Mouse (Mus musculus): ENCODE data around the gene Trhr2.
A peak's percentile ranks its signal among the peaks of the same experiment; 100 is the strongest.

The Trhr2 gene

DNA sequence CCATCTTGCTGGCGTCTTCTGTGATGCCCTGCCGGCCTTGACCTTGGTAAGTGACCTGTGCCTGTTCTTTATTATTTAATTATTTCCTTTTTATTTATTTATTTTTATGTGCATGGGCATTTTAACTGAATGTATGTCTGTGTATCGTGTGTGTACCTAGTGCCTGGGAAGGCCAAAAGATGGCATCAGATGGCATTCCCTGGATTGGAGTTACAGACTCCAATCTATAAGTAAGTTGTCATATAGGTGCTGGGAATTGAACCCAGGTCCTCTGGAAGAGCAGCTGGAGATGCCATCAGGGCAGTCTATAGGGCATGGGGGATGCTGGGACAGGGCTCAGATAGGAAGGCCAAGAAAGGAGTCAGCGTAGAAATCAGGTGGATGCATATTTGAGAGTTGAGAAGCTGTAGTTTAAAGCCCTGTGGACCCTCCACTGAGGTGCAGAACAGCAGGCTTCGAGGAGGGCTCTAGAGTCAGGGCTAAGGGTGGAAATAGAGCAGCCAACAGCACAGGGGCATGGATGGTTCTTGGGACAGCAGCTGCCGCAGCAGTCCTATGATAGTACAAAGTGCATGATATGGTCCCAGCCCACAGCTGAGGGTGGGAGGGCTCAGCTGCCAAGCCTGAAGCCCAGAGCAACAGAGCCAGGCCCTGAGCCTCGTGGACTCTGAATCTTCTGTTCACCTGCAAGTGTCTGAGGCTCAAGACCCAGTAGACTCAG, at the start of gene Trhr2:
Trhr2 (minus strand) TSS at position 51 of the 721 bp plus-strand sequence.
- no peak for DNase-seq

DNA sequence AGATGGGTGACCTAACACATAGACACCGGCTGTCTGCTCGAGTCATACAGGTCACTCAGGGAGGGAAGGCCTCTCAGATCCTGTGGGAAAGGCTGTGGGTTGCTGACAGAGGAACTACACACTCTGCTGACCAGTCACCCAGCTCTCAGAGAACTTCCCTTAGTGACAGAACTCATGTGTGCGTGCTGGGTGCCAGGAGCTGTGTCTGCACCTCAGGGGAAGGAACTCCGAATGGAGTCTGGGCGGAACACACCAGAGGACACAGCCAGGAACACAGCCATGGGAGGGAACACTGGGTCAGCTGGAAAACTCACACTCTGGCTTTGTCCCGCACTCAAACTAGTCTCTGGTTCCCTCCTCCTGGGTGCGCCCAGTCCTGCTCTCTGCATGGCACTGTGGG, 47.1 kb upstream of the Trhr2 start:
- no peak for DNase-seq

DNA sequence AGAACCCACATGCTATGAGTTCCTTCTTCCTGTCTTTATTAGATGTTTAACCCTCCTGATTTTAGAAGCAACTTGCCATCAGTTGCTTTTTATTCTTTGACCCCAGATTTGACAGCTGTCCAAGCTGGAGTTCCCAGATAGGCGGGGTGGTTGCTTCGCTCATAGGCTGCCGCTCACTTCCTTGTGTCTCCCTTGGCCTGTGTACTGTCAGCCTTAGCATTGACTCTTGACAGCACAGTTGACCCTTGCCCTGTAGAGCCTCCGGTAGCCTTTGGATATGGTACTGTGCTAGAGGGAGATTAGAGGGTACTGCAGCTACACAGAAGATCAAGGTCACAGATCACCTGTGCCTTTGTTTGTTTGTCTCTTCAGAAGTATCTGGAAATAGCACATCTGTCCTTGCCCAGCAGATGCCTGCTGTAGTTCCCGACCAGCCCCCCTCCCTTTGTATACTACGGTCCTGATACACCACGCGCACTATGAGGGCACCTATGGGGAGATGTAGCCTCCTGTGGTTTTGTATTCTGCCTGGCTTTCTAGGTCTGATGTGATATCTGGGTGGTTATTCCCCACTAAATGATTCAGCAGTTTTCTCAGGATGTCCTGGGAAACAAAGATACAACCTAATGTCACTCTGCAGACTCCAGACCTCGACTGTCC, 44.7 kb upstream of the Trhr2 start:
- DNase-seq = no peak

DNA sequence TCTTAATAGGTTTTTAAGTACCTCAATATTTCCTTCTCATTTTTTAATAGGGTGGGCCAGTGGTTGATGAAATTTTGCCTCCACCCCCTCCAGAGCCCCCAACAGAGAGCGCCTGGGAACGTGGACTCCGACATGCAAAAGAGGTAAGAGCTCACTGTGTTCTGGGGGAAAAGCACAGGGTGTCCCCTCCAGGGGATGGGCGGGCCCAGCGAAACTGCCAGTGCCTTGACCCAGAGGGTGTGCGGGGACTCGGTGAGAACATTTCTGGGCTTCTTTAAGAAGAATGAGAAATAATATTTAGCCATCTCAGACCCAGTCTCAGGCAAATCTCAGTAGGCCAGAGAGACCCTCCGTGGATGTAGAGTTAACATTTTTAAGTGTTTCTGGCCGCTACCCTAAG, 37.6 kb upstream of the Trhr2 start:
- no peak for DNase-seq

DNA sequence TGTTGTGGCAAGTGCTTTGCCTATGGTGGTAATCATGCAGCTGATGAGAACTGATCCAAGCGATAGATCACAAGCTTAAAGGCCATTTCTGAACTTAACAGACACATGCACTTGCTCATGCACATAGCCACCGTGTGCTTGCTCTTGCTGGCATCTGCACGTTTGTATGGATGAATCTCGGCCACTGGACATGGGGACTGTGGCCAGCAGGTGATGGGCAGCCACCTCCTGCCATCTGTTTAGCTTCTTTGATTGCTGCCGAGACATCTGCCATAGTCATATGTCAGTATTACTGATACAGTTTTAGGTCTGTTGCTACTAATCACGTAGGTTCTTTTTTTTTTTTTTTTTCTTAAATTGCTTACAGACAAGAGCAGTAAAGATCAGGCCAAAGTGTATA, 34.7 kb upstream of the Trhr2 start:
- peak; percentile 2 for DNase-seq

DNA sequence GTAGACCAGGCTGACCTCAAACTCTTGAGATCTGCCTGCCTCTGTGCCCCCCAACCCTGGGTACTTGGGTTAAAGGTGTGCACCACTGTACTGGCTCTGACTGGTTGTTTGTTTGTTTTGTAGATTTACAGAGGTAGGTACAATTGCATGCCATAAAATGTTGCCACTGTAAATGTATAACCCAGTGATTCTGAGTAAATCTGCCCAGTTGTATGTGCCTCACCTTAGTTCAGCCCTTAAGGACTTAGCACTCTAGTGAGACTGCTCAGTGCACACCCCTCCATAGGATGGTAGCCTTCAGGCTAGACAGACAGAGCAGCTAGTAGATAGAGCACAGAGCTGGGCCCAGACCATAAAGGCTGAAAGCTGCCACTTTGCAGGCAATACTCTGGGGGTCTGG, 33.2 kb upstream of the Trhr2 start:
- DNase-seq = no peak

DNA sequence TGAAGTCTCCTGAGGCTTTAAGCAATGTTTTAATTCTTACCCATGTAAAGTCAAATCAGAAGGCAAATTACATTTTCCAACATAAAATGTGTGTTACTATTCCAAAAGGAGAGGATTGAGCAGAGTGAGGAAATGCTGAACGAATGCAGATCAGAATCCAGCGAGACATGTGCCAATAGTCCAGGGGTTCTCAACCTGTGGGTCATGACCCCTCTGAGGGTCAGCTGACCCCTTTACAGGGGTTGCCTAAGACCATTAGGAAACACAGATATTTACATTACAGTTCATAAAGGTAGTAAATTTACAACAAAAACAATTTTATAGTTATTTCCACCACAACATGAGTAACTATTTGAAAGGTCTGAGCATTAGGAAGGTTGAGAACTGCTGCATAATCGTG, 30.2 kb upstream of the Trhr2 start:
- DNase-seq = no peak

DNA sequence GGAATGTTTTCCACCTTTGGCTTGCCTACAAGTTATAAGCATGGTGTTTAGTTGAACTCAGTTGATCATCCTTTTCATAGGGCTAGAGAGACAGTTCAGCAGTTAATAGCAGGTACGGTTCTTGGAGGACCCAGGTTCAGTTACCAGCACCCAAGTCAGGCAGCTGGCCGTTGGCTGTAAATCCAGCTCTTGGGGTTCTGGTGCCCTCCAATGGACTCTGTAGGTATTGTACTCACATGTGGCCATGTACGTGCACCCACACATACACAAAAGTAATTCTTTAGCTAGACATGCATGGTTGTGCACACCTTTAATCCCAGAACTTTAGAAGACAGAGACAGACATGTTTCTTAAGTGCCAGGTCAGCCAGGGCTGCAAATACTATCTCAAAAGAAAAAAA, 28.8 kb upstream of the Trhr2 start:
- no peak for DNase-seq

DNA sequence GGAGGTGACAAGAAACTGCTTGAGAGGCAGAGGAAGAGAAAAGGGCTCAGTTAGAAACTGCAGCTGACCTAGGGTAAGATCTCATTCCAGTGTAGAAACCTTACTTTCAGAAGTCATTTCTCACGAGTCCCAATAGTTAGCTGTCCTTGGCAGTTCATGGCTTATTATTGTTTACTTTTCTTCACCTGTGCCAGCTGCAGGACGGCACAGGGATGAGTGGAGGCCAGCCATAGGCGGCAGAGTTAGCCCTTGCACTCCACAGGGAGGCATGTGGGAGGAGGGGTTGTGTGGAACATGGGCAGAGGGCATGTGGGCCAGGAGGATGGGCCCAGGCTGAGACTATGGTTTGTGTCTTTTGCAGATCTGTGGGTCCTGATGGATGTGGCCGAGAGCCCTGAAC, 22.5 kb upstream of the Trhr2 start:
- no peak for DNase-seq

DNA sequence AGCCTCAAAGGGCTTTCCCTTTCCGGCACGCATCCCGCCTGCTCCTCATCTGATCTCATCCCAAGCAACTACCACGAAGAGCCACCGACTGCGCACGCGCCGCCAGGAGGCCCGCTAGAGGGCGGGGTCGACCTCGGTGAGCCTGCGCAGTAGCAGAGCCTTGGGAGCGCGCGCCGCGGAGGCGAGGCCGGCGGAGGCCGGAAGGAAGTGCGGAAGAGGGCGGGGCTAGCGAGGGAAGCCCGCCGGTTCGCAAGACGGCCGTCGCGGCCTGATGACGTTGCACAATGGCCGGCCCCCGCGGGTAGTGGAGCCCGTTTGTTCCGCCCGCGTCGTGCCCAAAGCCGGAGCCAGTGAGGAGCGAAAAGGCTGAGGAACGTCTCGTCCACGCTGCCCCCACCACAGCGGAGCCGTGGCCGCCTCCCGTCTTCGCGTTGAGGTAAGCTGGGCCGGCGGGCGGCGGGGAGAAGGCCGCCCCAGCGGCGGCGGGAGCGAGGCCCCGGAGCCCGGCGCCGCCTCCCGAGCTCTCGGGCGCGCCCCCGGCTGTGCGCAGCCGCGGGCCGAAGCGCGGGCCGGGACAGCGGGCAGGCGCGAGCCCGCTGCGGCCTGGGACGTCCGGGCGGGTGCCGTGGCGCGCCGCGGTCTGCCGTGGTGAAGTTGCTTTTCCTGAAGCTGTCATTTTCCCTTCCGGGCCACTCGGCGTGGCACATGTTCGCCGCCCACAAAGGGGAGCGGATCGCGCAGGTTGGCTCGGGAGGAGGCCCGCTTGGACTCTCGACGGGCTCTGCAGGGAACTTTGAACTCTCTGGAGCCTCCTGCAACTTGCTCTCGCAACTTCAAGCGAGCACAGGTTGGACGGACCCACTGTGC, 16.1 kb upstream of the Trhr2 start, which contains the start of gene Zc3h18:
Zc3h18 (plus strand) TSS at position 245 of the 867 bp plus-strand sequence.
- peak; percentile 99 for DNase-seq

DNA sequence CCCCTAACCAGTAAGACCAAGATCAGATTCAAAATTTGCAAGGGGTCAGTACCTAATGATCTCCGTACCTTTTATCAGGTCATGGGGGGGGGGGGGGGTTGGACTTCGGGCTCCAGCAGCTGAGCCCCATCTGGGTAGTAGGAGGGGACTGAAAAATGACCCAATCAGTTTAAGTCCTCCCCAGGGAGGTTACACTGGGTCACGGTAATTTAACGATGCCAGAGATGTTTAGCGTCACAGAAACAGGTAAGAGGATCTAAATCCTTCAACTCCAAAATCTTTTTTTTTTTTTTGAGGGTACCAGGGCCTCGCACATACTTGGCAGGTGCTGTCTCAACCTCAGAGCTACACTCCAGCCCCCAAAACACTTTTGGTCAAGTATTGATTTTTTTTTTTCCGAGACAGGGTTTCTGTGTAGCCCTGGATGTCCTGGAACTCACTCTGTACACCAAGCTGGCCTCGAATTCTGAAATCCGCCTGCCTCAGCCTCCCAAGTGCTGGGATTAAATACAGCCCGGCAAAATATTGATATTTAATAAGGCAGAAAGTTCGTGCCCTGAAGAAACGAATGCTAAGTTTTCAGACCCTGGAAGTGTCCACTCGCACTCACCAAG, 15.3 kb upstream of the Trhr2 start:
- DNase-seq = no peak

DNA sequence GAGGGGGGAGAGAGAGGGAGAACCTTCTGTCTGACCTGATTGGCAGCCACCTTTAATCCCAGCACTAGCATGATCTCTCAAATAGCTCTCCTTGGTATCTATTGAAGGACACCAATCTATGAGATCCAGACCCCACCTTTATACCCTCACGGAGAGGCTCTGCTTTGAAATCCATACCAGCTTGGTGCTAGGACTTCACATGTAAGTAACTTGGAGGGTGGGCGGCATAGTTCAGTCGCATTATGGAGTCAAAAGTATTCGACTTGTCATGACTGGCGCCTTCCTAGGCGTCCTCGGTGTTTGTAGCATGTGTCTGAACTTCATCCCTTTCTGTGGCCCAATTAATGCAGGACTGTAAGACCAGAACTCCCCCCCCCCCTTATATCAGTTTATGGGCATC, 14.8 kb upstream of the Trhr2 start:
- DNase-seq = no peak

DNA sequence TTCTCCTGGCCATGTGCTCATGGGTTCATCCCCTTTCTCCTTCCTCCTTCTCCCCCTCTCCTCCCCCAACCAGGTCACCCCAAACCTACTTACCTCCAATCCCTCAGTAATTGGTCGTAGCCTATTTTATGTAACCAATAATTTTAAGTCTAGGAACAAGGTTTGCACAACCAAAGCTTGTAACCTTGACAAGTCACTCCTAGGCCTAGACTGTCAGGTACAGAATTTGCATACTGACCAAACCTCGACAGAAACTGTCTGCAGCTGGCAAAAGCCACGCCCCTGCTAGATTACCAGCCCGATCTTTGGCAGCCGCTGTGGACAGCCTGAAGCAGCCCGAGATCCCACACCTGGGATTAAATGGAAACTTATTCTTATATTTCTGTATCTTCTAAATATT, 11.2 kb upstream of the Trhr2 start:
- DNase-seq = no peak

DNA sequence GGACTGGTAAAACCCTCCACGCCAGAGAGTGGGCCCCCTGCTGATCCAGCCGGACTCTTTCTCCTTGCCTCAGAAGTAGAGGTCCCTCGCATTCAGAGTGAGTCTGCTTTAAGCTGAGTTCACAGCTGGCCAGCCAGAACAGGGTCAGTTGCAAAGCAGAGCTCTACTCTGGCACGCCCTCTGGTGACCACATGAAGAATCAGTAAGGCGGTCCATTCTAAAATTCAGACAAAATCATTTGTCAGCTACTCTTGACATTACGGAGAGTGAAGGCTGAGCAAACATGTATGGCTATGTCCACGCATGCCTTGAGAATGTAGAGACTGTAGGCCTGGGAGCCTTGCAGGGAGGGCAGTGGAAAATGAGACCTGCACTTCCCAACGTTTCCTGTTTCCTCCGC, 9.1 kb upstream of the Trhr2 start:
- DNase-seq = peak; percentile 82

DNA sequence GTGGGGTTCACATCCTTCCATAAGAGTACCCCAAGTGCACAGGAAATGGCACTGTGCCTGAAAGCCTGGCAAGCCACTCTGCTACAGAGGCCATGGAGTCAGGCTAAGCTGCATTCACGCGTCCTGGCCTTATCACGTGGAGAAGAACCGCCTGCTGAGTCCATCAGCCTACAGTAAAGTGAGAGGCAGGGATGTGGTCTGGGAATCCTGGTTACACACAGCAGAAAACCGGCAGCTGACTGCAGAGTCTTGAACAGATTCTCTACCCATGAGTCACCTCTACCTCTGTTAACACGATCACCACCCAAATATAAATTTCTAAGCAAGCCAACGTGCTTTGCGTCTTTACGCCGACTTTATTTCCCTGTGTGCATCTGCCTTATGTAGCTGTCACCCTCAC, 7.9 kb upstream of the Trhr2 start:
- no peak for DNase-seq

DNA sequence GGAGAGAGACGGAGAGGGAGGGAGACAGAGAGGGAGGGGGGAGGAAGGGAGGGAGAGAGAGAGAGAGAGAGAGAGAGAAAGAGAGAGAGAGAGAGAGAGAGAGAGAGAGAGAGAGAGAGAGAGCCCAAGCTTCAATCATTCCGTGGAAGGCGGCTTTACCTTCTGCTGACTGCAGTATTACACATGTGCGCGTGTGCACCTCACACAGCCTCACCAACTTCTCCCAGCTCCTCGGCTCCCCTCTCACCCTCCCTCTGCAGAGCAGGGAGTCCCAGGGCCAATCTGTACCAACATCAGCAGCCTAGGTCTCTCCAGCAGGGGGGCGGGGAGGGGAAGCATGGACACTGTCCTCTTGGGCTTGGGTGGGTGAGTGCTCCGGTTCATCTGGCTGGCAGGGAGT, 2.4 kb upstream of the Trhr2 start:
- no peak for DNase-seq

DNA sequence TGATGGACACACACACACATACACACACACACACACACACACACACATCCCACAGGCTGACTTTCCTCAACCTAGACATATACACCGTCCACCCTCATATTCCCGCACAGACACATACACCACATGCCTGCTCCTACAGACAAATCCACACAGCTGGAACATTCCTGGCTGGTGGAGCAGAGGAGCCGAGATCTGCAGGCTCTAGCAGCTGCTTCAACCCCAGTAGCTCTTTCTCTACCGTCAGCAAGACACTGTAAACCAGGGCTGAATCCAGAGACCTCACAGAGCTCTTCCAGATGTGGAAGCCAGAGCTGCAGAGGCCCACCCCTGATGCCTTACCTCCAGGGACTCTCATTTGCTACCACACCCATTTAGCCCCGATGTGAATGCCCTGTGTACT, 1.7 kb upstream of the Trhr2 start:
- no peak for DNase-seq

DNA sequence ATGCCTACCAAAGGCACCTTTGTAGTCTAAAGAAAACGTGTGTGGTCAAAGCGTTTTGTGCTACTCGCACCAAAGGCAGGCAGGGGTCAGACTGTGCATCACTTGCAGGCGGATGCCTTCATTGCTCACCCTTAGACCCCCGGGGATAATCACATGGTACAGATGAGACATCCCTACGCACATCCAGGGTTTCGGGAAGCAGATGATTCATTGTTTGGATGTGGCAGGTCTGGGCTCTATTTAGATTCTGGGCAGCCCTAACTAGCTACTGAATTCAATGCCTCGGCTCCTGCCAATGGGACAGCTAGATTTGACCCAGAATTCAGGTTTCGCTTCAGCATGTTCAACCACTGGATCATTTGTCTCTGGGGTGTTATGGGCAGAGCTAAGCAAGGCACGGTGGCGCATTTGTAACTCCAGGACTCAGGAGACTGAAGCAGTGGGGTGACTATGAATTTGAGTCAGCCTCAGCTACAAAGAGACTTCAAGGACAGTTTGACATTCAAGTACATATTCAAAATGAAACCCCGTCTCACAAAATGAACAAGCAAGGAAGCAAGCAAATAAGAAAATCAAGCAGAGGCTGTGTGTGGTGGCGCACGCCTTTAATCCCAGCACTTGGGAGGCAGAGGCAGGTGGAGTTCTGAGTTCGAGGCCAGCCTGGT, 1.3 kb downstream of the Trhr2 start:
- no peak for DNase-seq

DNA sequence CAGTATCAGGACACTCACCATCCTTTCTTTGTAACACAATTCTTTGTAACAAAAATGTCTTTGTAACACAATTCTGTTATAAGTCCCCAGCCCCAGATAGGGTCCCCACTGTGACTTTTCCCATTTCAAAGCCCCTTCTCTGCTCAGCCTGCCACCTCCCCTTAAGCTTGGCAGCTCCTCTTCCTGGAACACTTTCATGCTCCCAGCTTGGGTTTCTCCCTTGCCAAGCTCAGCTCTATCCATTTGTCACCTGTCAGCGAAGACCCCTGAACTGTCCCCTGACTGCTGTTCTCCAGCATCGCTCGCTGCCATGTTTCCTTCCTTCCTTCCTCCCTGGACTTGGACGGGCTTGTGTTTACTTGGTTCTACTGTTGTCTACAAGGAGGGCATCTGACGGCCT, 2.9 kb downstream of the Trhr2 start:
- no peak for DNase-seq

DNA sequence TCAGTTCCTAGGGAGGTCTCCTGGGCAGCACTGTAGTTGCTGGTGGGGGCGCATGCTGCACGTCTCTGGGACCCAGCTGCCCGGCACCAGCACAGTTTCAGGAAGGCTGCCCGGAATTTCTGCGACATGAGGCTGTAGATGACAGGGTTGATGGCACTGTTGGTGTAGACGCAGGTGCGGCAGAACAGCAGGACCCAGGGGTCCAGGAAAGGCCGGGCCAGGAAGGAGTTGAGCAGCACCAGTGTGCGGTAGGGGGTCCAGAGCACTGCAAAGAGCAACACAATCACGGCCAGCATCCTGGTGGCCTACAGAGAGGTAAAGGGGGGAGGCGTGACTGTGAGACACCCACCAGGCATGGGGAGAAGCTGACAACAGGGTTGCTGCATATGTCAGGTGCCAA, 3.3 kb downstream of the Trhr2 start:
- DNase-seq = no peak

DNA sequence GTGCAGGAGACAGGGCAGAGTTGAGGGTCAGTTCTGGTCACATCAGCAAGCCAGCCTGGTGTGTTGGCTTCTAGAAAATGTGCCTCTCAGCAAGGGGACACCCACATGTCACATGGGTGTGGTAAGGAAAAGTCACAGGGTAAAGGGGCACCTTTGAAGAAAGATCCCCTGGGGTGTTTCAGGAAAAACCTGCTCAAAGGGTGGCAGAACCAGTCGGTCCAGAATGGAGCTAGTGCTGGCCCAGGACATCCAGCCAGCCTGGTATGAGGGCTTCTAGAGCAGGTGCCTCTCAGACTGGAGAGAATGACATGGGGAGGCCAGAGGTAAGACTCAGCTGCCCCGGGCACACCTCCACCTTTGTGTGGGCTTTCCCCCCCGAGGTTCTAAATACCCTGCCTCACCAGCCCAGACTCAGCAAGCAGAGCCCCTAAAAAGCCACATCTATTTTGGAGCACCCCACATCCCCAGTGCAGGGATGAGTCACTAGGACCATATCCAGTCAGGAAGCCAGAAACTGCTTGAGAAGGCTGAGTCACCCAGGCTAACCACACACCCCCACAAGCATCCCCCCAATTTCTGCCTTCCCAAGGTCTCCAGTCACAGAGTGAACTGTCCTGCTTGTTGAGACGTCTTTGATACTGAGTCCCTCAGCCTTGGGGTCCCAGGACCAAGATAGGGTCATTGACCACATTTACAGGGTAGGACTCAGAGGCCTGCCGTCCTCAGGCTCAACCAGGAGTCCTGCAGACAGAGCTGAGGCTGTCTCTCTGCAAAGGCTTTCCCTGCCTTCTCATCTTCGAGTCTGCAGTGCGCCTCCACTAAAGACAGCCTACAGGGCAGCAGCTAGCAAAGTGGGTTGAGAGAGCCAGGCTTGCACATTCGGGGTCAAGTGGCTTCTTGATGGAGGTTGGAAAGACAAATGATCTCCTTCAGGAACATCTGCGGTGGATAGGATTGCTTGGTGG, 4.6 kb downstream of the Trhr2 start:
- no peak for DNase-seq

DNA sequence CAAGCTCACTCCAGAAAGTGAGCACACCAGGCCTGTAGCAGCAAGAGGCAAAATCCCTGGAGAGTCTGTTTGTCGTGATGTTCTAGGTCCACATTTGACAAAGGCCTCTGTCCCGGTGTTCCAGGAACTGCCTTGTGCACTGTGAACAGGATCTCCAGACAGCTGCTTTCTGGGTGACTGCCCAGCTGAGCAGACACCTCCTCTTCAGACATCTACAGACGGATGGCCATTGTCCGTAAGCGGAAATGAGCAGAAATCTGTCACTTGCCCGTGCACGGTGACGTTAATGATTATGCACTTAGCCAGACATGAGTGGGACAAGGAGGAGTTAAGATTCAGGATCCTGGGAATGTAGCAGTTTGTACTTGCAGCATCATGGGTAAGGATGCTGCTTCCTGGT, 6.4 kb downstream of the Trhr2 start:
- no peak for DNase-seq

All from retina, postnatal 1 day (tissue).